Mouse (Mus musculus) megakaryocyte, embryonic 14.5 days (primary cell): Measurements from ENCODE around the gene Nlgn1.

ENCODE experiments used
- FLI1 ChIP-seq: IDR thresholded peaks from 2 replicates; pipeline ENCODE4 v1.6.1; 2012; ENCODE audit warnings: low read length, inconsistent platforms, mixed read lengths
- GATA1 ChIP-seq: IDR thresholded peaks from 3 replicates; pipeline ENCODE4 v1.6.1; 2012; ENCODE audit warnings: mixed read lengths, low read length, inconsistent platforms, borderline replicate concordance

DNA sequence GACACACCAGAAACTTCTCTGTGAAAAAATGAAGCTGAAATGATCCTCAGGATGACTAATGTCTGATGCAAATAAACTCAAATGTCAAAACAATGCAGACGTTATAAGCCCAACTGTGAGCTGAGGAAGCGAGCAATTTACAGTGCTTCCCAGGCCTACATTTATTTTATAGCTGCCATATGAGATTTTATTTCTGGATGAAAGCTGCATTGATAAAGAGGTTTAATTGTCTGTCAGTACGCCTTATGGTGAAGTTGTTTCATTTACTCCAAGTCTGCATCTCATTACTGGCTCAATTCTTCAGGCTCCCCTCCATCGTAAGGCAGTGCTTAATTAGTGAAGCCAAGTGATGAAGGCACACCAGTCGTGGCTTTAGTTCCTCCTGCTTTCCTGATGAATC, 734.7 kb downstream of the Nlgn1 start:
- TF ChIP-seq GATA1 (no peak), FLI1 (no peak)
